Mouse (Mus musculus): ENCODE results near the gene Ktn1.

Gene Ktn1

GRCm38 (mm10) chr14:47665061-47665778, 17.0 kb downstream of the Ktn1 start:
- no peak for DNase-seq

GRCm38 (mm10) chr14:47668096-47668495, 19.8 kb downstream of the Ktn1 start:
- DNase-seq, result no peak

GRCm38 (mm10) chr14:47682886-47683285, 34.6 kb downstream of the Ktn1 start:
- no peak for DNase-seq

GRCm38 (mm10) chr14:47684579-47684978, 36.3 kb downstream of the Ktn1 start:
- no peak for DNase-seq

GRCm38 (mm10) chr14:47699126-47699525, 50.9 kb downstream of the Ktn1 start:
- DNase-seq, result no peak

- DNase-seq, result no peak
These were observed 61.3 kb downstream of the Ktn1 start for GRCm38 (mm10) chr14:47709546-47709945.

- no peak for DNase-seq
These were observed 67.5 kb downstream of the Ktn1 start for GRCm38 (mm10) chr14:47715771-47716170.

GRCm38 (mm10) chr14:47717916-47718606, 69.8 kb downstream of the Ktn1 start:
- DNase-seq, result no peak

GRCm38 (mm10) chr14:47720023-47720422, 71.8 kb downstream of the Ktn1 start:
- DNase-seq, result no peak

- DNase-seq, result no peak
These were observed 74.8 kb downstream of the Ktn1 start for GRCm38 (mm10) chr14:47723035-47723434.

- no peak for DNase-seq
These were observed 80.3 kb downstream of the Ktn1 start for GRCm38 (mm10) chr14:47728594-47728993.

GRCm38 (mm10) chr14:47735354-47735753, 87.1 kb downstream of the Ktn1 start:
- no peak for DNase-seq

- DNase-seq, result no peak
These were observed 88.2 kb downstream of the Ktn1 start for GRCm38 (mm10) chr14:47736471-47736870.

GRCm38 (mm10) chr14:47740316-47740996, 92.2 kb downstream of the Ktn1 start:
- no peak for DNase-seq

- DNase-seq, result no peak
These were observed 92.8 kb downstream of the Ktn1 start for GRCm38 (mm10) chr14:47741046-47741445.

- no peak for DNase-seq
These were observed 94.4 kb downstream of the Ktn1 start for GRCm38 (mm10) chr14:47742674-47743073.

GRCm38 (mm10) chr14:47745086-47745485, 96.8 kb downstream of the Ktn1 start:
- DNase-seq, result no peak

- DNase-seq, result no peak
These were observed 99.3 kb downstream of the Ktn1 start for GRCm38 (mm10) chr14:47747536-47747935.

- DNase-seq, result no peak
These were observed 100.5 kb downstream of the Ktn1 start for GRCm38 (mm10) chr14:47748714-47749113.

GRCm38 (mm10) chr14:47751422-47752205, 103.4 kb downstream of the Ktn1 start:
- peak; percentile 18 for DNase-seq

GRCm38 (mm10) chr14:47753561-47753960, 105.3 kb downstream of the Ktn1 start:
- DNase-seq, result no peak

- DNase-seq, result no peak
These were observed 106.1 kb downstream of the Ktn1 start for GRCm38 (mm10) chr14:47754253-47754897.

All from cerebellum, adult 11-12 months (tissue).